Mouse (Mus musculus) brain, embryonic 14.5 days (tissue): Measurements from ENCODE around the gene Gadd45gip1.

Experiments used
- CTCF ChIP-seq: fragments of 200-500 bp; IDR thresholded peaks from 2 replicates; pipeline ENCODE4 v1.5.1; 2012; ENCODE audit warnings: inconsistent platforms, mild to moderate bottlenecking, moderate library complexity, borderline replicate concordance; ENCODE audit not compliant: insufficient read depth, insufficient read length; ENCODE audit errors: extremely low read depth
- POLR2A ChIP-seq: fragments of 200-500 bp; IDR thresholded peaks from 2 replicates; pipeline ENCODE4 v1.6.1; 2012; ENCODE audit warnings: mild to moderate bottlenecking, inconsistent platforms, borderline replicate concordance; ENCODE audit not compliant: poor library complexity, insufficient read depth, insufficient read length, severe bottlenecking; ENCODE audit errors: extremely low read depth

- TF ChIP-seq CTCF: no peak
- TF ChIP-seq POLR2A: no peak
These were observed 31.1 kb upstream of the Gadd45gip1 start, which contains the start of gene Nfix for GRCm38 (mm10) chr8:84799999-84800831.
